Mouse (Mus musculus) thymus, adult 2 months (tissue): ENCODE results near the gene Man1c1.

Experiments used
- CTCF ChIP-seq: fragments of 200-500 bp; IDR thresholded peaks from 2 replicates; pipeline ENCODE4 v1.5.1; 2012; ENCODE audit warnings: mild to moderate bottlenecking, control low read depth, low read length, moderate library complexity, borderline replicate concordance; ENCODE audit not compliant: control insufficient read depth, poor library complexity, insufficient read depth; ENCODE audit errors: extremely low read depth
- POLR2A ChIP-seq: fragments of 200-500 bp; IDR thresholded peaks from 2 replicates; pipeline ENCODE4 v1.6.1; 2012; ENCODE audit warnings: mild to moderate bottlenecking, low read length, control low read depth, moderate library complexity; ENCODE audit not compliant: control insufficient read depth, poor library complexity, insufficient read depth; ENCODE audit errors: extremely low read depth

- TF ChIP-seq POLR2A (no peak), CTCF (no peak)
Observed at GRCm38 (mm10) chr4:134651358-134651757, 52.7 kb downstream of the Man1c1 start.
